Mouse (Mus musculus): ENCODE results near the gene Taar2. TPM values are rescaled to one million over a fixed set of nuclear protein-coding genes. Genes with fewer than 3 reads are reported as not detected.

The Taar2 gene
- total and polyA plus RNA-seq, 3 experiments: not detected

GRCm38 (mm10) chr10:23894601-23895349 lies 43.6 kb upstream of the Taar2 start, which contains the start of gene Vnn1:
Gene Vnn1 (plus strand): TSS chr10:23894688.
- Histone ChIP-seq H3K27me3 (replicated peaks) (no peaks in the 10 kb centered on the region), H3K9ac (ENCODE audit: insufficient read depth, low read depth) (no peak within 1 kb of the TSS), H3K4me2 (ENCODE audit: insufficient read depth, low read depth, poor library complexity, severe bottlenecking) (no peak within 1 kb of the TSS), H3K4me1 (ENCODE audit: control insufficient read depth in 1 of 2, insufficient read depth in 2 of 2) (no peaks in the 10 kb centered on the region), H3K9me3 (replicated peaks; ENCODE audit: low read length) (peaks cover 7% of the 10 kb centered on the region), H3K79me2 (replicated peaks; ENCODE audit: control insufficient read depth, extremely low read depth, insufficient read depth, poor library complexity, severe bottlenecking) (no peaks in the 10 kb centered on the region), H3K36me3 (replicated peaks in 1 of 2; ENCODE audit: control insufficient read depth in 1 of 2, insufficient read depth in 1 of 2, low read length in 1 of 2) (no peaks in the 10 kb centered on the region), H3K27ac (ENCODE audit: insufficient read depth, low read depth) (no peak within 1 kb of the TSS), H3K4me3 (replicated peaks in 1 of 3; ENCODE audit: low read depth in 2 of 3, low read length in 2 of 3, poor library complexity in 1 of 3) (no peak within 1 kb of the TSS)
- dilution Hi-C loops (cut with MboI; ENCODE audit: extremely low pct_ligation_motif_present, extremely low pct_unique_long_range_greater_than_20kb, low sequenced_read_pairs) (no loop called here), in situ Hi-C loops (cut with MboI; ENCODE audit: low pct_ligation_motif_present, low pct_unique_long_range_greater_than_20kb, low sequenced_read_pairs) (no loop called here)
- DNase-seq (ENCODE audit: extremely low read depth): no peak
- TF ChIP-seq MAZ (IDR thresholded peaks at IDR 0.05; ENCODE audit: low read depth, low read length): no peak
- TF ChIP-seq KAT2A (IDR thresholded peaks at IDR 0.05; ENCODE audit: insufficient replicate concordance, low read length): no peak
- no peak for TF ChIP-seq GABPA (IDR thresholded peaks at IDR 0.05; ENCODE audit: insufficient replicate concordance, low read depth, low read length)
- no peak for TF ChIP-seq IRF4 (IDR thresholded peaks at IDR 0.05; ENCODE audit: low read depth, low read length)
- TF ChIP-seq ELF1 (IDR thresholded peaks at IDR 0.05; ENCODE audit: low read depth, low read length): no peak
- no peak for TF ChIP-seq CHD2 (IDR thresholded peaks at IDR 0.05; ENCODE audit: low read length)
- TF ChIP-seq MEF2A (IDR thresholded peaks at IDR 0.05; ENCODE audit: borderline replicate concordance, low read depth, low read length): no peak
- TF ChIP-seq MAFK (IDR thresholded peaks at IDR 0.05; ENCODE audit: insufficient replicate concordance, low read length): no peak
- no peak for TF ChIP-seq CTCF (conservative IDR thresholded peaks at IDR 0.05 in 1 of 2, IDR thresholded peaks at IDR 0.05 in 1 of 2; ENCODE audit: low read depth in 2 of 2, low read length in 2 of 2)
- no peak for TF ChIP-seq MAX (IDR thresholded peaks at IDR 0.05; ENCODE audit: low read length)
- no peak for TF ChIP-seq ZKSCAN1 (IDR thresholded peaks at IDR 0.05; ENCODE audit: borderline replicate concordance, low read depth, low read length)
- TF ChIP-seq MYC (IDR thresholded peaks at IDR 0.05; ENCODE audit: low read depth, low read length): no peak

- no peaks in the 10 kb centered on the region for H3K27me3 ChIP-seq (replicated peaks)
- H3K27ac ChIP-seq (ENCODE audit: insufficient read depth, low read depth): no peak overlapping the region
- no peak overlapping the region for H3K4me2 ChIP-seq (ENCODE audit: insufficient read depth, low read depth, poor library complexity, severe bottlenecking)
- no peak overlapping the region for H3K4me3 ChIP-seq (replicated peaks in 1 of 3; ENCODE audit: low read depth in 2 of 3, low read length in 2 of 3, poor library complexity in 1 of 3)
- no peak for DNase-seq (ENCODE audit: extremely low read depth)
- dilution Hi-C loops (cut with MboI; ENCODE audit: extremely low pct_ligation_motif_present, extremely low pct_unique_long_range_greater_than_20kb, low sequenced_read_pairs) (no loop called here), in situ Hi-C loops (cut with MboI; ENCODE audit: low pct_ligation_motif_present, low pct_unique_long_range_greater_than_20kb, low sequenced_read_pairs) (no loop called here)
- TF ChIP-seq CHD1 (IDR thresholded peaks at IDR 0.05; ENCODE audit: low read depth, low read length): no peak
- TF ChIP-seq ZC3H11A (IDR thresholded peaks at IDR 0.05; ENCODE audit: low read depth, low read length): no peak
- TF ChIP-seq CHD2 (IDR thresholded peaks at IDR 0.05; ENCODE audit: low read length): no peak
- no peak for TF ChIP-seq MEF2A (IDR thresholded peaks at IDR 0.05; ENCODE audit: borderline replicate concordance, low read depth, low read length)
- no peak for TF ChIP-seq ELF1 (IDR thresholded peaks at IDR 0.05; ENCODE audit: low read depth, low read length)
- no peak for TF ChIP-seq TBP (conservative IDR thresholded peaks at IDR 0.05; ENCODE audit: low read depth, low read length)
- no peak for TF ChIP-seq MYC (IDR thresholded peaks at IDR 0.05; ENCODE audit: low read depth, low read length)
- no peak overlapping the region for H3K9ac ChIP-seq (ENCODE audit: insufficient read depth, low read depth)
- H3K79me2 ChIP-seq (replicated peaks; ENCODE audit: control insufficient read depth, extremely low read depth, insufficient read depth, poor library complexity, severe bottlenecking): no peaks in the 10 kb centered on the region
- no peaks in the 10 kb centered on the region for H3K36me3 ChIP-seq (replicated peaks in 1 of 2; ENCODE audit: control insufficient read depth in 1 of 2, insufficient read depth in 1 of 2, low read length in 1 of 2)
- H3K9me3 ChIP-seq (replicated peaks; ENCODE audit: low read length): peaks cover 7% of the 10 kb centered on the region
- no peaks in the 10 kb centered on the region for H3K4me1 ChIP-seq (ENCODE audit: control insufficient read depth in 1 of 2, insufficient read depth in 2 of 2)
These were observed 43.0 kb upstream of the Taar2 start for GRCm38 (mm10) chr10:23895376-23895775.
